Mouse (Mus musculus) naive thymus-derived CD4-positive, alpha-beta T cell, adult 2 months (primary cell): ENCODE data around the gene Vti1a.
A peak's percentile ranks its signal among the peaks of the same experiment; 100 is the strongest.

Experiments
- DNase-seq: peaks from one replicate; pipeline ENCODE4 v3.0.0-alpha.2; 2011; ENCODE audit warnings: low read depth

The Vti1a gene

DNA sequence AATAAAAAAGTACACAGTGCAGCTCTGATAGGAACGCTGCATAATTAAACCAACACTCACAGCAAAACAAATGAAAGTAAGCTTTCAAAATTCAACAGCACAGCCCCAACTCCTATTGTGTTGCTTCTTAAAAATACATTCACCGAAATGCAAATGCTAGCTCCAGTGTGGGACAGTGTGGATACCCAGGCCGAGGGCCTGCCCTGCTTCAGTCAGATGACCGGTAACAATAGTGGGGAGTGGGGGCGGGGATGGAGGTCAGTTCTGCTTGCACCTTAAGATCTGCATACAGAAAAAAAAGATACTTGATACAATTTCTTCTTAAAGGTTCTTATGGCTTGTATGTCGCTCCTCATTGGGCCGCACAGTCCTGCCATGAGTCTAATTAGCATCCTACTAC lies 65.2 kb downstream of the Vti1a start:
- no peak for DNase-seq

DNA sequence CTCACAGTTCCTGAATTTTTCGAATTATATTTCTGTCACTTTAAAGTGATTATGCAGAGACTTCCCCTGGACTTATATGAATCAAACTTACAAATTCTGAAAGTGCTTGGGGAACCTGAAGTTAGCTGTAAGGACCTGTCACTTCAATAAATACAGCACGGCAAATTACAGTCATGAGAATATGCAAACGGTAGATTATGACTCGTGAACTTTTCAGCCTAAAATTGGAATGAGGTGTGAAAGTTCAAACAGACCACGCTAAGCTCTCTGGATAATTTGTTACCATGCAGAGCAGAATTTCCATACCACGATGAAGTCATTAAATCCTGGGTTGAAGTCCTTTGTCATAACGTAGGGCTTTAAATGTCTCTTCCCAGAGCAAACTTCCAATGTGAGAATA lies 66.7 kb downstream of the Vti1a start:
- DNase-seq, result no peak

DNA sequence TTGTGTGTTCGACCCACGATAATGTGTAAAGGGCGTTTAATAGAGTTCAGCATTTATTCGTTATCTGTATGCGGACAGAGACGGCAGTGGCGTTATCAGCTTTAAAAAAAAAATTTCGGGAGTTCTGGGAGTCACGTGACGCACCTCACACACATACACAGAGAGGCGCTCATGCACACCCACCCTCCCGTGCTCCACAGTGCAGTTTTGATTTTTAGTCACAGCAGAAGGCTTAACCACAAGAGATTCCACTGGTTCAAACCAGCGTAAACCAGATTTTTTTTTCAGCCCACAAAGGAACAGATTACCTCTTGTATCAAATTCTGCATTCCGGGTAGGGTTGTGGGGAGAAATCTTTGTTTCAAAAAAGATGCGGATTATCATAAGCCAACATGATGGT lies 68.5 kb downstream of the Vti1a start:
- DNase-seq, result no peak

DNA sequence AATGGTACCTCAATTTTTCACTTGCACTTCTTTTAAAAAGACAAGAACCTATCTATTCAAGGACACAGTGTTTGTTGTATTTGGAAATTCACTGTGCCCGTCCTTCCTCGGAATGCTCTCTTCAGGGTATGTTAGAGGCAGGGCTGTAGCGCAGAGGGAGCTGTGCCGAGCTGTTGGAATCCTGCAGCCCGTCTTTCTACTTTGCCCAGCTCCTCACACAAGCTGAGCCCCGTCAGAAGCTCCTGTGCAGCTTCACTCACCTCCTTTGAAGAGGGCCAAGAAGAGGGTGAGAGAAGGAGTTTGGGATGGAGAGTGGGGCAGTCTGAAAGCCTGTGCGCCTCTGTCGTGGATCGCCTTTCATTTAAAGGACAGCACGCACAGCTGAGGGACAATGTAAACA lies 72.9 kb downstream of the Vti1a start:
- DNase-seq, result no peak

DNA sequence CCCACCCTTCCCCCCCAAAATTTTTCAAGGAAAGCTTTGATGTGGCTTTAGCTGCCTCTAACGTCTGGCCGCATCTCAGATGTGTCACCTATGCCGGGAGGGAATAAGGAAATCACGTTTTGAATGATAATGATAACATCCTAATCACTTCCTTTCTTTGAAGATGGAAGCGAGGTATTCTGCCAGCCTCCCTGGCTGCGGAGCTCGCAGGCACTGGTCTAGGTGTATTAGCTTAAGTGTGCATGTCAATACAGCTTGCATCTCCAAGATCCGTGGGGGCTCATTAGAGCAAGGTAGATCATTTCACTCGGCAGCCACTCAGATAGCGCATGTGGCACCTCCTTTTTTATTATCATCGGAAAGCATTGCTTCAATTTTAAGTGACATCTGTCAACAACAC lies 74.2 kb downstream of the Vti1a start:
- DNase-seq, result no peak

DNA sequence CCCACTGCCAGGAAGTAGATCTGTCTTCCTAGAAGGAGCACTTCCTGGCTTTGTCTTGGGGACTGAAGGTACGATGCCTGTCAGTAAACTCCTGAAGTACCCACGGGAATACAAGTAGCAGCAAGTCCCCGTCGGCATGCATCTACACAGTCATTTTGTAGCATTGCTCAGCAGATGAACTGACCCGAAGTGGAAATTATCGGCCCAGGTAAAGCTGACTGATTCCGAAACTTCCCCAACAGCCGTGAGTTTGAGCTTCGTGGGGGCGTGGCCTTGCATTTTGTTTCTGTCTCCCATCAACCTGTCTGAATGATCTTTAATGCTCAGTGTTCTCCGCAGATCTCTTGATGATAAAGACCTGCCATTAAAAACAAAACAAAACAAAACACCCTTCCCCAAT lies 85.5 kb downstream of the Vti1a start:
- DNase-seq, result peak; percentile 2

DNA sequence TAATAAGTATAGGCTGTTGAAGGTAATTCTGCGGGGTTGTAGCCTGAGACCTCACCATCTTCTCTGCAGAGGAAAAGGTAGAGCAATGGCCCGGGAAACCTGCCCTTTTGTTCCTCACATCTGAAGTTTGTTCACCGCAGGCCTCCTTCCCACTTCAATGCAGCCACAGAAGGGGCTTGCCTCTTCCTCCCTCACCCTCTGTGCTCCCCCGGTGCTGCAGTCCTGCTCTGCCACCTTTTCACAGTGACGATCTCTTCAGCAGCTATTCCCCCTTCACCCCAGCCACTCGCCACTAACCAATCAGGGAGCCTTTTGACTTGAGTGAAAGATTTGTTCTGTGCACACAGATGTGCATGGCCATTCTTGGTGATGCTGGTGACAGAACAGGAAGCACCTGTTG lies 92.4 kb downstream of the Vti1a start:
- peak; percentile 39 for DNase-seq

DNA sequence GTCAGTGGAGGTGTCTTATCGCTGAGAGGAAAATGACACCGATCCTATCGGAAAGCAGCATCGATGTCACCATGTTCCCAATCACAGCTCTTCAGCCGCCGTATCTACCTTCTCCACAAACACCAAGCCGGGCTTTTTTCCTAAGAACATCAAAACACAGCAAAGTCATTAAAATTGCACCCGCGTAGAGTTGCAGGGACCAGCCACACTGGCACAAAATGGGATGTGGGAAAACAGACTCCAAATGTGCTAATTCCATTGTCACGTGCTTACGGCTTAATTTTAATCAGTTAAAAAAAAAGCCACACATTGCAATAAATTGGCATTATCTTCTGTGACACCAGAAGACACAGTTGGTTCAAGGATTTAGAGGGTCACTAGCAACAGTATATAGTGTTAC lies 95.3 kb downstream of the Vti1a start:
- no peak for DNase-seq

DNA sequence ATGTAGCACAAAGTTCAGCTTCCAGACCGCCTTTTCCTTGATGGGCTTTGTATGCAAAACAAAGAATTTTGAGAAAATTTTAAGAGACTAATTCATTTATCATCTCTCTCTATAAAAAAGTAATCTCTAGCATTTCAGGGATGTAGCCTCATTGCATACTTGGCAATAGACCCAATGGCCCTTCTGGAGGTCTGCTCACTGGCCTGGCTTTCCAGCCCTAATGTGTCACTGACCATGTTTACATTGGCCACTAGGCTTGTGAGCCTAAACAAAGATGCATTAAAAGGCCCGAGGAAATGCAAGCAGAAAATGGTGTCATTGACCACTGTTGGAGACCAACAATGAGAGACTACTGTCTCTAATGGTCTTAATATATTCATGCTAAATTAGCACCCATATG lies 95.8 kb downstream of the Vti1a start:
- DNase-seq, result no peak

DNA sequence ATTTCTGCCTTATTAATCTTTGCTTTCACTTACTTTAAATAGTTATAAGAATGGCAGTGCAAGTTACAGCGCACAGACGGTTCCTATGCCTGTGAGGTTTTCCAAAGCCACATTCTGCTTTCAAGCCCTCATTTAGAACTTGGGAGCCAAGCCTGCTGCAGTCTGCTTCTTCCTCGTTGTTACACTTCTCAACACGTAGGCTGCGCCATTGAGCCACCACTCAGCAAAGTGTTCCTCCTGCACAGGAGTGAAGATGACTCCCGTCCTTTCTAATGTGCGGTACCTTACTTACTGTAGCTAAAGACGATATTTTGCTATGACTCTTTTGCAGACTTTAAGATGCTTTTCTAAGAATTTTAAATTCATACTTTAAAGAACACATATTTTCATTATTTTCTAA lies 98.0 kb downstream of the Vti1a start:
- DNase-seq, result peak; percentile 17

DNA sequence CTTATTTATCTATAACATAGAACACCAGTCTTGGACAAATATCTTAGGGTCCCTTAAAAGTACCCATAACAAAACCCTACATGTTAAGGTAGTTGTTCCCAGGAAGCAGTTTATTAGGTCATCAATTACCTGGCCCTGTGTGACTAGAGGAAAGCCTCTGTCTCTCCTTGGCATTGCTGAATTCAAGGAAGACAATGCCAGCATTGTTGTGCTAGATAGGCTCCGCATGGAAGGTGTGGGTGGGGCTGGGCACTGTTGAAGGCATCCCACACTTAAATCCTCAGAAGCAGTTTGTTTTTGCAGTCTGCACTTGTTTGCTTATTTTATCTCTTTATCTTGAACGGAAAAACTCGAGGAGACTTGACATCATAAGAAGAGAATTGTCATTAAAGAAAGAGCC lies 102.7 kb downstream of the Vti1a start:
- DNase-seq, result no peak

DNA sequence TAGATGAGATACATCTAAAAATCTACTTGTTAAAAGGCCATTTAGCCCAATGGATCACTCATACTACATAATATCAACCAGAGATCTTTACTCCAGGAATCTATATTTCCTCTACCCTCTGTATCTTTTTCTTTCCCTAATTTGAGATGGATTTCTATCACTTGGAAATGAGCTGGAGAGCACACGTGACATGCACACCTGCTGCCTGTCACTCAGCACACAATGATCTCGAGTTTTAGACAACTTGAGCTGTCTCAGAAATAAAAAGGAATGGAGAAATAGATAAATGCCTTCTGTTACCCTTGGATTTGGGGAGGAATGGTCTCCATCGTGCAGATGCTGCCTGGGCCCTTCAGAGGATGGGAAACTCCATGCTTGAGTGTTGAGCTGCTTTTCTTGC lies 103.9 kb downstream of the Vti1a start:
- no peak for DNase-seq

DNA sequence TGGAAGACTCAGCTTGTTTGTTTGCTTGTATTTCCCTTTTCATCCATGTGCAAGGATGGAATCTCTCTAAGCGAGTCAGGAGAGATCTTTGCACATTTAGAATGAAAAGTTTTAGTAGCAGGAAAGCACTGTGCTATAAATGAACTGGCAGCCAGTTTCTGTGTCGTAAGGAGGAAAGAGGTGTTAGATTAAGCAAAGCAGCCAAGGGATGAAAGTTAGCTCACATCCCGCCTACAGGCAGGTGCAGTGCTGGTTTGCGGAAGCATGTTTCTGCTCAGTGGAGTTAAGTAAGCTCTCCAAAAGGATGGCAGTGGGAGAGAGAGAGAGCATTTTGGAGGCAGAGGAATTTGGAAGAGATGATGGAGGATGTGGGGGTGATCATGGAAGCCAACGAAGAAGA lies 105.7 kb downstream of the Vti1a start:
- DNase-seq, result no peak

DNA sequence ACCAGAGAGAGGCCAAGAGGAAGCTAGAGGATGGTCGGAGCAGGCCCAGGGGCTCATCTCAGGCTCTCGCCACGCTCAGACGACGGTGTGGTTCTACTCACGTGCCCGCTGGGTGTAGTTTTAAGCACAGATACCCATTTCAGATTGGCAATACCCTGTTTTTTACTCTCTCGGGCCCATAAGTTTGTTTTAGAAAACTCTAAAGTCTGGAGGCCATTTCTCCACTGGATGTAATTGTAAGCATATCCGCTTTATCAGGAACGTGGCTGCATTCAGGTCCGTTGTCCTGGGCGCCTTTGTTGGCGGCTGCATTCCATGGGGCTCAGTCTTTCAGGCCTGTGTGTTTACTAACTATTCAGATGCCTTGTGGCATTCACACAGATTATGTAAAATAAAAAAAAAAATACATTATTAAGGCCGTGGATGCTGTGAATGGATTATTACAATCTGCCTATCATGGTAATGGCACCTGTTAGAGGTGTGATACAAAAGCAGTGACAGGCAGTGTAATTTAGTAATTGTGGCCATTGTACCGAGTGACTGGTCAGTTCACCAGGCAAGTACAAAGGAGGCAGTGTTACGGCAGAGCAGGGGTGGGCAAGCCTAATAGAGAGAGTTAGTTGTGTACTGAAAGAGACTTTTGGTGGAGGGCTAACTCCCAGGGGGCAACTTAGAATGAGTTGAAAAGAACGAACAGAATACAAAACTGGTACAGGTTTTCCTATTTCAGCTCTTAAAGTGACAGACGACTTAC lies 106.4 kb downstream of the Vti1a start:
- no peak for DNase-seq

DNA sequence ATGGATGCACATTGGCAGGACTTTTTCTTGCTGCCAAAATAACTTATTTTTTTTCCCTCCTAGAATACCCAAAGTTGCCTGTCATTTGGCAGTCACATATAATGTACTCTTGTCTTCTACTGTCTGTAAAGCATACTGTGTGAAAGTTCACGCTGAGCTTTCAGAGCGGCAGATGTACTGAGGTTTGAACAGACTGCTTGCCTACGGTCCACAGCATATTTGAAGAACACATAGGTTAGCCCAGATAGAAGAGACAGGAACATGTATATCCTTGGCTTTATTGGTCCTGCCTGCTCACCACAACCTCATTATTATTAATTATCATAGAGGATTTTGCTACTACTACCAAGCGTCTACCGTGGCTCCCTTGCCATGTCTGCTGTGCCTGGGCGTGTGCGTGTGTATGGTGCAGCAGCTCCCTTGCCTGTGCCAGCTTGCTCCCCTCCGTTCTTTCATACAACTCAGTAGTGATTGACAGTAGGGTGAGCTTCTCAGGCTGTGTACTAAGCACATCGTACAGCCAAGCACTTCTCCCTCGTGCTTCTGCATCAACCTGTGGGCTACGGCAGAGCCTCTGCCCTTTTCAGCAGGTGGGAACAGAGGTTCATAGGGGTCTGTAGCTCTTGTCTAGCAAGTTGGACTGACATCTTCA lies 107.1 kb downstream of the Vti1a start:
- DNase-seq, result no peak

DNA sequence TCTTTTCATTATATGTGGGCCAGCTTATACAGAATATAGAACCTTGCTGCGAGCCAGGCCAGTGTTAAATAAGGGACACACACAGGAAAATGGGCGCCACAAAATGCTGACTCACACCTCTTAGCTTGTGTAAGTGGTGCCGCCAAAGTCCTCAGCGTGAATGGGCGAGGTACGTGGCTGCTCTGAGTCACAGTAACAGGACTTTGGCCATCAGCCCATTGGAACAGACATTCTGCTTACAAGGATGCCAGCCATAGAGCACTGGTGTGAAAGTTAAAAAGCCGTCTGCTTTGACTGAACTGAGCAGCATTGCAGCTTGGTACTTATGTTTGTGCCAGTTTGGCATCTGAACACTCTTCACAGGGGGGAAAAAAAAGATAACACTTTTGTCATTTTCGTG lies 107.9 kb downstream of the Vti1a start:
- no peak for DNase-seq

DNA sequence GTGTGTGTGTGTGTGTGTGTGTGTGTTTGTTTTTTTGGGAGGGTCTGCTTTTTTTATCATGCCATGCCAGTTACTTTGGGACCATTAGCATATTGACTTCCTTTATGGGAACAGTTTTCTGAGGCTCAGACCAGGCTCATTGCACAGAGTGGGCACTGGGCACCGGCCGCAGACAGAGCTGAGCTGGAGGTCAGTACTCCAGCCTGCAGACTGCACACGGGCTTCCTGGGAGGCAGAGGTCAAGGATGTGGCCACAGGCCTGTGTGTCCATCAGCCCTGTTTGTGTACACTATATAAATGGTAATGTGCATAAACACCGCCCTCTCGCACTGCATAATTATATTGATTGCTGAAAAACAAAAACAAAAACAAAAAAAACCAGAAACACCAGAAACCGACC lies 108.4 kb downstream of the Vti1a start:
- DNase-seq, result no peak

DNA sequence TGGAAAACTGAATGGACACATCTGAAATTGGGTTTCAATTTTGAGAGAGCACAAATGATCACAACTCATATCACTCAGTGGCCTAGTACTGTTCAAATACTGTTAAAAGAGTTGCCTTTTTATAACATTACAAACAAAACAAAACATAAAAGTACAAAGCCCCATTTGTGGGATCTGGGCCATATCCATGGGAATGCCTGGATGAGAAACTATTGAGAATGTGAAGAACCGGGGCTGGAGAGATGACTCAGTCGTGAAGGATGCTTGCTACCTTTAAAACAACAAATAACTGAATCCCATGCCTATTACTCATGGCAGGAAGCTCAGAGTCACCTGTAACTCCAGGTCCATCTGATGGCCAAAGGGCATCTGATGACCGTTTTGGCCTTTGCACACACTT lies 124.2 kb downstream of the Vti1a start:
- DNase-seq, result no peak

DNA sequence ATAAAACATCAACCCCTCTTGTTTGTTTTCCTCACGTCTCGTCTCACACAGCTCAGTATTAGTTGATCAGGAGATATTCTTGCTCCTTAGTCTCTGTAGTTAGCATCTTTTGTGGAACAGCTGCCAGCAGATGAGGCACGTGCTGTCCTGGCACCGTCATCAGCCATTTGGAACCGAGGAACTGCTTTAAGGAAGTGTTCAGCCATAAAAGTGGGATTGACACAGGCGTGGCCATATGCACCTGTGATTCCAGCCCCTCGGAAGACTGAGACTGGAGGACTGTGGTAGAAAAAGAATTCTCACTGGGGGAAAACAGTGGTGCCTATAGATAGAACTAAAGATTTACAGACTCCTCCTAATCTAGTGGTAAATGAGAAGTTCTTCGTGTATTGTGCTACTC lies 127.5 kb downstream of the Vti1a start:
- DNase-seq, result no peak

DNA sequence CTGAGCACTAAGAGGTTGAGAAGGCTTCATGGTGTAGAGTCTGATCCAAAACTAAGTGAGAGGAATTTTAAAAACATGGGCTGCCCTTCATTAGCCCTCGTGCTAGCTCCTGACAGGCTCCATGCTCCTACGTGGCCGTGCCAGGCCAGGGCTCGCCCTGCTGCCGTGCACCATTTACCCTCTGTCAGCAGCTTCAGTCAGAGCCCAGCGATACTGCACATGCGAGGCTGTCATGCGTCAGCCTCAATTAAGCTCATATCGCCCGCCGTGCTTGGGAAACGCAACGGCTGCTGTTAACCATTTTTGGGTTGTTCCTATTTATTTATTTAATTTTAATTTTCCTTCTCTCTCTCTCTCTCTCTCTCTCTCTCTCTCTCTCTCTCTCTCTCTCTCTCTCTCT lies 133.0 kb downstream of the Vti1a start:
- DNase-seq, result no peak

DNA sequence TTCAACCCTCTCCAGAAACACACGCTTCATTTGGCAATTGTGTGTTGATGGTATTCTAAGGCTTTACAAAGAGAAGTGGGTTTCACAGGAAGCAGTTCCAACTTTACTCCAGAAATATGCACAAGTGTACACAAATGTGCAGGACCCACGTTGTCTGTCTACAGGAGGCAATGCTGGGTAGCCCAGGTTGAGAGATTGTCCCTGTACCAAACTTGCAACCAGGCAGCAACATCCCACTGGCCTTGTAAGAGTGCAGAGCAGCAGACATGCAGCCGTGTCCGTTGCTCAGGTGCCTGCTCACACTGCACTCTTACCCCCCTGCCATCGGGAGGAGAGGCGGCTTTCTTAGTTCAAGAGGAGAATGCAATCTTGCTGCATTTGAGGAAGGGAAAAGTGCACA lies 133.4 kb downstream of the Vti1a start:
- no peak for DNase-seq

DNA sequence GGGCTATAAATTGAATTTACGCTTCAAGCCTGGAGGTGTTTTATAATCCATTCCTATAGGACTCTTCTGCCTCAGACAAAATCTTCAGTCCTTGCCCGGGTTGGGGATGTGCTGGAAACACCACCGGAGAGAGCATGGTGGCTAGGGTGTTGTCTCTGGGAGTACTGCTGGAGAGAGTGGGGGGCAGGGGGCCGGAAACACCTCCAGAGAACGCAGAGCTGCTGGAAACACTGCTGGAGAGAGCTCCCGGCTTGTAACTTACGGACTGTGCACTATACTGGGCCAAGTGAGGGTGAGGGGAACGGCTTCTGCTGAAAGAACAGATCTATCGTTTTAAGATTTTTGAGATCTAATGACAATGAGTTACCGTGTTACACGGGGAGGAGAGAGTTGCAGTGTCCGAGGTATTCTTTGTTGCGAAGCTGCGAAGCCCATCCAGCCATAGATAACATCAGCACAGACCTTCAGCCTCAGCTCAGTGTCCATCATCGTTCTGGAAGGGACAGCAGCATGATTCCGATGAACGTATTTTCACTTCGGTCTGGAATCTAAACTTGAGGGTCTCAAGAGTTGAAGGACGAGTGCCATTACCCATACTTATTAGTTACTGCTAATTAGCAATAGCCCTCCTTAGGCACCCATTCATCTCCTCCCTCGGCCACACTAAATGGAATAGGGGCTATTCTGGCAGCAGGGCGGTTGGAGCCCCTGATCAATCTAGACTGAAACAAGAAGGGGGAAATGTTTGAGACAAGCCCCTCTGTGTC lies 140.4 kb downstream of the Vti1a start:
- no peak for DNase-seq

DNA sequence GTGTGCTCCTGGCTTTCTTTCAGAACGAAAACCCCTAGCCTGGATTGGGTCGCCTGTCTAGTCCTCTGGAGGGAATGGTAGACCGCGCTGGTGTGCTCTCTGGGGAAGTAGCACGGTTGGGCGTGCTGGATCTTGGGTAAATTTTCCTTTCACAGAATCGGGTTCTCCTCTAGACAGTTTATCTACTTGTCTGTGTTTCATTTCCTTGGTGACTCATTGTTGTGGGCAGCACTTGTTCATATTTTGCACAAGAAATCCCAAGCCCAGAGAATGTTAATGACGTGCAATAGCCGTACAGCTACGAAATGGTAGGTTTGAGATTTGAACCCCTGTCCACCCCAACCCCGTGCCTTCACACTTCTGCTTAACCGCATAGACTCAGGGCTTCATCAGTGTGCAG lies 145.9 kb downstream of the Vti1a start:
- no peak for DNase-seq
